Mouse (Mus musculus): ENCODE results near the gene Gcnt1. TPM values are rescaled to one million over a fixed set of nuclear protein-coding genes. Genes with fewer than 3 reads are reported as not detected.

Gene Gcnt1
- total RNA-seq, 2 experiments from 2014 or later, result 0.51 to 0.99 TPM

- no peak for DNase-seq
Measured at GRCm38 (mm10) chr19:17323689-17324241, 48.9 kb downstream of the Gcnt1 start.

DNA sequence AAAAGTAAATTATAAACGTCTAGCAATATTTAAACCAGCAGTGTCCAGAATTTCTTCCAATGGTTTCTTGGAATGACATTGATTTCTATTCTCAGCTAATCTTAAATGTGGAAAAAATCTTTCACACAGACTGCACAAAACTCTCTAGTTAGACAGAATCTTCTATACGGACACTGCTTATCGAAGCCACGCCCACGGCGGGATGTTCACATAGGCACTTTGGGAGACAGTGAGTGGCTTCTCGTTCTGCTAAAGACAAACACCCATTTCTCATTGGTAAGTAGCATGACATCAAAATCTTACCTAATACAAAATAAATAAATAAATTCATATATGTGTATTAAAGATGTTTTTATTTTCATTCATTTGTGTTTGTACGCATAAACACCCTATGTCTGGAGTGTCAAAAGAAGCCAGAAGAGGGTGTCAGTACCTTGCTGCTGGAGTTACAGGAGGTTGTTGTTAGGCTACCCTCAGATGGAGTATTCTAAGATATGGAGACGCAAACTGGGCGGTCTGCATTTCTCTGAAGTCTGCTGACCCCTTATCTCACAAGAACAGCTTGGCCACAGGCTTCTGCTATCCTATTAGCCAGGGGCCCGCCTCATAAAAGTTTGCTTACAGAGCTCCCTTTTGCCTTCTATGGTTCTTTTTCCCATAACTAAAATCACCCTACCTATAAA is 49.5 kb downstream of the Gcnt1 start:
- DNase-seq, result no peak

DNA sequence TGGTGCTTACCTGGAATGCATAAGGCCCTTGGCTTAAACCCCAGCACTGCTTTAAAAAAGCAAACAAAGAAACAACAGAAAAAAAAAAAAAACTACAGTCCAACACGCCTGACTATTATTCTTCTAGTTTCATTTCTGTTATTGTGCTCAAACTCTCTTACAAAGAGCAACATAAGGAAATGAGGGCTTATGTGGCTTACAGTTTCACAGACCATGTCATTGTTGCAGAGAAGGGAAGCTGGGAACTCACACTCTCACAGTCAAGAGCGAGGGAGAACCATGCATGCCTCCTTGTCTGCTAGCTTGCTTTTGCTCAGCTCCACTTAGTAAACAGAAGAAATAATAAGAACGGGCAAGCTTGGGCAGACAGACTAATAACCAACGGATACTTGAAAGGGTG is 52.9 kb downstream of the Gcnt1 start:
- DNase-seq, result no peak

DNA sequence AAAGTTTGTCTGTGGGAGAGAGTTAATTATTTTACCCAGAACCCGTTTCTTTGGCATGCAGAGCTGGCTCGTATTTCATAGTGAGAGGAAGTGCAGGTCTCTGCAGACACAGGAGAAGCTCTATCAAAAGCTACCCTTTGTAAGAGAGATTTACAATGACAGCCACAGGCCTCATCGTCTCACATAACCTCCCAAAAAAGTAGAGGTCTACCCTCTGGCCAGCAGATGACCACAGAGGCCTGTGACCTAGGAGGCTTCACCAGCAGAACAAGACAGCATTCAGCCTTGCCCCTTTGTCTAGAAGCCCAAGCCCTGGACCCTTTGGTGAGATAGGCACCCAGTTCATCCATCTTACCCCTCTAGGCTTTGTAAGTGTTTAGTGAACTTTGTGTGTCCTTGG is 53.9 kb downstream of the Gcnt1 start:
- DNase-seq, result no peak

DNA sequence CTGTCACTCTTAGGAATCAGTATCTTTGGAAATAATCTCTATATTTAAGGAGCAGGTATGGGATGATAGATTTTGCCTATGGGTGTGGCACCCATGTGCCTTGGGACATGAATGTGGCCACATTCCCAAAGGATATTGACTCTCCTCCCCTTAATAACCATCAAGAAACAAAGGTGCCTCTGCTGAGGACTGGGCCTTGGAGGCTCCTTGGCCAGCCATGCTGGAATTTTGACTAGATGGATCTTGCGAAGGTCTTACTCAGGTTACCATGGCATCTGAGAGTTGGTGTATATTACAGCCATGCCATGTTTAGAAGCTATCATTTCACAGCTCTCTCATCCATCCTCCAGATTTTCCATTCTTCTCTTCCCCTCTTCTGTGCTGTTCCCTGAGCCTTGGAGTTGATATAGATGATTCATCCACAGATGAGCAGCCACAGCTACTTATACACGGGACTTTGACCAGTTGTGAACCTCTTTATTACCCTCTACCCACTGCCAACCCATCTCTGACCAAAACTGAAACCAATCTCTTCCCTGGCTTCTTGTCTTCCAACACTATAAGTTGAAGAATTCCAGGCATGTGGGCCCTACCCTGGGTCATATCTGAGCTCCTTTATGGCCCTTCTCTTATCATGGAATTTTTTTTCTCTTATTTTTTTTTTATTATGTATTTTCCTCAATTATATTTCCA is 56.2 kb downstream of the Gcnt1 start:
- no peak for DNase-seq

DNA sequence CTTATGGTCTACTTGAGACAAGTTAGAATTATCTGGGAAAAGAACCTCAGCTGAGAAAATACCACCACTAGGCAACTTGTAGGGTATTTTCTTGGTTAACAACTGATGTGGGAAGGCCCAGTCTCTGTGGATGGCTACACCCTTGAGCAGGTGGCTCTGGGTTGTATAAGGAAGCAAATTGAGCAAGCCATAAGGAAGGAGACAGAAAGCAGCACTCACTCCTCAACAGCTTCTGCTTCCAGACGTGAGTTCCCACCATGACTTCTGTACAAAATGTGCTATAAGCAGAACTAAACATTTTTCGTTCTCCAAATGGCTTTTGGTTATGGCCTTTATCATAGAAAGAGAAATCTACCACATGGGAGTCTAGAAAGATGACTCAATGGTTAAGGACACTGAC is 58.2 kb downstream of the Gcnt1 start:
- no peak for DNase-seq

GRCm38 (mm10) chr19:17313766-17314165 is 58.9 kb downstream of the Gcnt1 start:
- DNase-seq, result no peak

DNA sequence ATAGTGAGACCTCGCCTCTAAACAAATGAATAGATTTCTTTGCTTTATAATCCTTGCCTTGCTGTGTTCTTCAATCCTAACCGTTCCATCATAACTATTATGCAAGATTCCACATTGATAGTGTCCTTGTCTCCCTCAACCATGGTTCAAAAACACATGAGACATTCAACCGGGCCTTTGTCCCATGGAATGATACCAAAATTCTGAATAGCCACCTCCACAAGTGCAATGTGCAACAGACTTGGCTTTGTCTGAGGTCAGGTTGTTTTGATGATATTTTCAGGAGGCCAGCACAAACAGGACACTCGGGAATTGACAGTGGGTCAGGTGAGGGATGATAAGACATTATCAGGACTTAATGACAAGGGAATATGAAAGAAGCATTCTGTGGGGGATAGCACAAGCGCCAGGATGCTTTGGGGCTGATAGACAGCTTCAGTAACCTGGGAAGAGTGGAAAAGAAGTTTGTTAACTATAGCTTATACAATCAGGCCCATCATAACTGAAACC is 59.9 kb downstream of the Gcnt1 start:
- DNase-seq, result no peak

- no peak for DNase-seq
Measured at GRCm38 (mm10) chr19:17311501-17311900, 61.1 kb downstream of the Gcnt1 start.

DNA sequence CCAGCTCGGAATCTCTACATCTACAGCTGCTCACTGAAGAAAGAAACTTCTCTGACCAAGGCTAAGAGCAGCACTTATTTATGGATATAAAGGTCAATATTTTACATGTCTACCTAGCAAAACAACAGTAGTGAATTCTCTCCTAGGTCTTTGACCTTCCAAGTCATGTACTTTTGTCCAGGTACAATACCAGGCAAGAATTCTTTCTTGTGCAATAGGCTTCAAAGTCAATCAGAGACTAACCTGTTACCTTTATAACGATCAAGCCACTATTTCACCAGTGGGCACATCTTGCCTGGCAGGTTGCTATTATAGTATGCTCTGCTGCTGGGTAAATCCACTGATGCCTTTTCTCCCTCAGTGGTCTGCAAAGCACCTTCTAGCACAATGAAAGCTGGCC is 61.6 kb downstream of the Gcnt1 start:
- DNase-seq, result no peak

DNA sequence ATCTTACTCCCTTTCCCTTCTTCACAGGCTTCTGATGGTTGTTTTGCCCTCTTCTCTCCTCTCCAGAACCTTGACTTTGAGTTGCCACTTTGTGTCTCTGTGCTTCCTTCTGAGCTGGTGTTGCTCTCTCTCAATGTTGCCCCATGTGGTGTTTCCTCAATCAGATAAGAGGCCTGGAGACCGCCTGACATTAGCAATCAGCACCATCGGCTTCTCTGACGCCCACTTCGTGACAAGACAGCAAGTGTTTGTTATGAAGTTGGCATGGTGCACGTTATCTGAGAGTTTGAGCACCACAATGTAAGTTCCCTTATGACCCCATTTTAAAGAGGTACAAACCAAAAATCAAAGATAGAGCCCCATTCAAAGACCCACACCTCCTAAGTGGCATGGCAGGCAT is 76.6 kb downstream of the Gcnt1 start:
- DNase-seq, result no peak

DNA sequence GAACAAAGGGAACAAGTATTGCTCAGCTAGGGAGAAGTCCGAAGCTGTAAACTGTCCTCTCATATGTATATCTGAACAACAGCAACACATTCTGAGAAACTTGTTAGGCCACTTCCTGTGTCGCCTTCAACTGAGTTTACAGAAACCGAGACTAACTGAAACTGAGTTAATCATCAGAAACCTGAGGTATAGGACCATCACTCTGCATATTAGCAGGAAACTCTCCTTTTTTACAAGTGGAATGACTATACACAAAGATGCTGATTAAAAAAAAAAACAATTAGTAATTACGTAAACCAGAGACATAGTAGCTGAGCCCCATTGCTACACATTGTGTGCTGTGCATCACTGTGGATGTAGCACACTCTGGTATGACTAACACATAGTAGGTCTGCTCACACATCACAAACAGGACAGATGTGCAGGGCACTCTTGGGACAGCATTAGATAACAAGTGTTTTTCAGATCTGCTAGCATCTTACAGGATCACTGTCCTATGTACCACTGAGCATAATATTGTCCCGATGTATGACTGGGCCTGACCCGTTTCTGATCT is 77.4 kb downstream of the Gcnt1 start:
- DNase-seq, result no peak

GRCm38 (mm10) chr19:17294136-17294535 is 78.5 kb downstream of the Gcnt1 start:
- no peak for DNase-seq

- DNase-seq, result no peak
Measured at GRCm38 (mm10) chr19:17289526-17289925, 83.1 kb downstream of the Gcnt1 start.

GRCm38 (mm10) chr19:17286004-17286403 is 86.6 kb downstream of the Gcnt1 start:
- DNase-seq, result no peak

- DNase-seq, result no peak
Measured at GRCm38 (mm10) chr19:17283317-17283716, 89.3 kb downstream of the Gcnt1 start.

GRCm38 (mm10) chr19:17278381-17279051 is 94.1 kb downstream of the Gcnt1 start:
- no peak for DNase-seq

Other genes with a start within 250 kb of the Gcnt1 start
- gene Rfk, start 21.2 kb upstream of the Gcnt1 start, total RNA-seq (2021), result 10 to 100 TPM; 56.8 to 57.7 TPM